Mouse (Mus musculus) lung, postnatal 0 days (tissue): ENCODE data around the gene Zfp366. TPM values are rescaled to one million over a fixed set of nuclear protein-coding genes. Genes with fewer than 3 reads are reported as not detected.
"Not testable (repeated sequence)": the region's sequence is repeated elsewhere in the genome, so short reads cannot be mapped to it uniquely, and the experiment has no call there.

ENCODE experiments used
- ATAC-seq: fragments of 200-750 bp; cut with Nextera tagmentation; 2 replicates; pipeline ENCODE4 v1.8.0; 2017; ENCODE audit warnings: moderate library complexity
- DNase-seq: peaks from one replicate; pipeline ENCODE4 v3.0.0-alpha.2; 2016; ENCODE audit warnings: low spot score
- H3K27ac ChIP-seq: fragments of 300-500 bp; sonication (generic); 2 replicates; pipeline ENCODE4 v1.5.1; 2014; ENCODE audit warnings: antibody characterized with exemption, mild to moderate bottlenecking, low read length, mixed read lengths
- H3K27me3 ChIP-seq: fragments of 300-500 bp; sonication (generic); replicated peaks from 2 replicates; pipeline ENCODE4 v1.6.1; 2014; ENCODE audit warnings: low read length, mixed read lengths; ENCODE audit not compliant: insufficient read depth
- H3K36me3 ChIP-seq: fragments of 300-500 bp; sonication (generic); 2 replicates; pipeline ENCODE4 v1.6.1; 2014; ENCODE audit warnings: low read length, mixed read lengths; ENCODE audit not compliant: insufficient read depth
- H3K4me1 ChIP-seq: fragments of 300-500 bp; sonication (generic); 2 replicates; pipeline ENCODE4 v1.6.1; 2014; ENCODE audit warnings: antibody characterized with exemption, low read depth, low read length, mixed read lengths; ENCODE audit not compliant: insufficient read depth
- H3K4me2 ChIP-seq: fragments of 300-500 bp; sonication (generic); replicated peaks from 2 replicates; pipeline ENCODE4 v1.6.1; 2014; ENCODE audit warnings: low read depth, mild to moderate bottlenecking, low read length, moderate library complexity, mixed read lengths
- H3K4me3 ChIP-seq: fragments of 300-500 bp; sonication (generic); 2 replicates; pipeline ENCODE4 v1.5.1; 2014; ENCODE audit warnings: low read depth, low read length
- H3K9ac ChIP-seq: fragments of 300-500 bp; sonication (generic); replicated peaks from 2 replicates; pipeline ENCODE4 v1.6.1; 2014; ENCODE audit warnings: low read depth, mild to moderate bottlenecking
- H3K9me3 ChIP-seq: fragments of 300-500 bp; sonication (generic); 2 replicates; pipeline ENCODE4 v1.6.1; 2016; ENCODE audit warnings: low read length, mixed read lengths
- CTCF ChIP-seq: IDR thresholded peaks from 2 replicates; pipeline ENCODE4 v1.5.1; 2016; ENCODE audit warnings: antibody characterized with exemption, mild to moderate bottlenecking
- EP300 ChIP-seq: IDR thresholded peaks from 2 replicates; pipeline ENCODE4 v1.6.1; 2016; ENCODE audit warnings: antibody characterized with exemption, mild to moderate bottlenecking, control low read depth
- WGBS: fragments of 180-500 bp; shearing (Covaris S2); extraction: QIAGEN DNeasy Blood & Tissue Kit; methylation state at CpG from one replicate; pipeline ENCODE4 v1.1.7; 2014; 5-methylcytosine and 5-hydroxymethylcytosine counted together
- polyA plus RNA-seq: library from polyadenylated mRNA; unstranded; fragments of >200 nt; fragmentation: Nextera tagmentation; extraction: Ambion mirVana; gene quantifications from 2 replicates; pipeline ENCODE4 v1.2.1, GENCODE M21; 2015

Zfp366 gene
- polyA plus RNA-seq, 1 experiment from 2014 or later: 1.6 TPM

DNA sequence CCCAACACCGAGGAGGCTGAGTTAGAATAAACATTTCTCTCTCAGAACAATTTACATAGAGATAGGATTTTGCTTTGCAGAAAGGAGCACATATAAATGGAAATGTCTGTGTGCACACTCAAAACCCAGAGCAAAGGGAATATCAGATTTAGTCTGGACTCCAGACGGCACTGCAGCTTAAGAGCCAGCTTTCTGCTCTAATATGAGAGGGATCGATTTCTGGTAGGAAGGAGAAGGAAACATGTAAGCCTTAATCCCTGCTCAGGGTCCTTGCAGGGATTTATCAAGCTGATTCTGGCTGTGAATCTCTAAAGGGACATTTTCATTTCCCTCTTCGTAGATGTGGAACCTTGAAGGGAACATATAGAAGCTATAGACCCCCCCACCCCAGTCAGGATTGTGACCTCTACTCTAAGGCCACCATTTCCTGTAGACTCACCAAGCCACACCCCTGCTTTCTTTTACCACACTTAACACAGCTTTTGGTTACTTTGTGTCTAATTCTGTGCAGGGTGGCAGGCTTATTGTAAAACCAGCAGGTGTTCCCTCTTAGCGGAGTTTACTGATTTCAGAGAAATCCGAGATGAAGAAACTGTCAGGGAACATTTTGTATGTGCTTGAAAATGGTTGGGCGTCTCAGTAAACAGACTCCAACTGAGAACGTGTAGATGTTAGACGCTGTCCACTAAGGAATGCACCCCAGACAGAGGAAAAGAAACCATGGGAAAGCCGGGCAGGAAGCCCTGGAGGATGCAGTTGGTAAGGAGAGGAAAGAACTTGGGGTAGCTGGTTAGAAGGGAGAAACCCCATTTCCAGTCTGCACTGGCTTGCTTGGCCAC lies 20.9 kb upstream of the Zfp366 start:
- Histone ChIP-seq H3K9ac (no peak overlapping the region), H3K27me3 (no peaks in the 10 kb centered on the region), H3K4me1 (no peaks in the 10 kb centered on the region), H3K4me2 (no peak overlapping the region), H3K9me3 (no peaks in the 10 kb centered on the region), H3K4me3 (no peak overlapping the region), H3K27ac (peak overlapping the region; percentile 32; the same call in 1 of the 2 replicates), H3K36me3 (no peaks in the 10 kb centered on the region)
- TF ChIP-seq EP300: peak; percentile 84
- TF ChIP-seq CTCF: no peak
- WGBS: 18% methylated on average over 10 of the region's 10 CpGs
- peak; percentile 71 for DNase-seq
- ATAC-seq: peak; percentile 71

DNA sequence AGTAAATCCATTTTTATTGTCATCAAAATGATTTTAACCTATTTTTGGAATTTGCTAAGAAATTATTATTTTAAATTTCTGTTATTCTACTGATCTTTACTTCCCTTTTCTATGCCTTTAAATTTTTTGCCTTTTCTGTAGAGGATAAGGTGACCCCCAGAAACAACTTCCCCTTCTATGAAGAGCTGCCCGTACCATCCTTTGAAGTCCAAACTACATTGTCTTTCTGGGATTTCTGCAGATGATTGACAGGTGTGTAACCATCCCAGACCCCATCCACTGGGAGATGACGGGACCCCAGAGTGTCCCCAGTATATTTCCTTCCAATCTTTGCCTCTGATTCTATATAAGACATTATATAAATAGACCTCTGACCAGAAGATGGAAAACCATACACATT lies 20.3 kb upstream of the Zfp366 start:
- Histone ChIP-seq H3K27ac (0 out of 2 replicates have a peak overlapping the region, but pooled peaks have one; percentile 32), H3K4me1 (no peaks in the 10 kb centered on the region), H3K36me3 (no peaks in the 10 kb centered on the region), H3K9ac (no peak overlapping the region), H3K9me3 (no peaks in the 10 kb centered on the region), H3K4me3 (no peak overlapping the region), H3K27me3 (no peaks in the 10 kb centered on the region), H3K4me2 (no peak overlapping the region)
- ATAC-seq (no peak), DNase-seq (no peak)
- 66% methylated on average over 2 of the region's 2 CpGs for WGBS
- TF ChIP-seq CTCF (no peak), EP300 (no peak)

DNA sequence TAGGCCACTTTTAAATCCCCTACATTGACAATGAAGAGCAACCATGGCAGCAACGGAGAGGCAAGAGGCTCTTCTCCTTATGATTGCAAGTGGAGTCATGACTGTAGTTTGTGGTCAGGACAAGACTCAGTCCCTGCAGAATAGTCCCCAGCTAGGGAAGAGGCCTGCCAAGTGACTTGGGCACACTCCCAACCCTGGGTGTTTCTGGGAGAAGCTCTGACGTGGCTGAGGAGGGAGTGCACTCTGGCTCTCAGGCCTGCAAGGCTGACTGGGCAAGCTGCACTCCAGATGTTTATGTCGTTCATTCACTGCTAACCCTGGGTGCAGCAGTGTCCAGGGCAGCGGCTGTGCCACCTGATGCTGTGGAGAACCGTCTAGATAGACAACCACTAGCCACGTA lies 15.2 kb upstream of the Zfp366 start:
- Histone ChIP-seq H3K4me3 (no peak overlapping the region), H3K9me3 (no peaks in the 10 kb centered on the region), H3K36me3 (no peaks in the 10 kb centered on the region), H3K4me1 (no peaks in the 10 kb centered on the region), H3K27ac (no peak overlapping the region), H3K9ac (no peak overlapping the region), H3K4me2 (no peak overlapping the region), H3K27me3 (no peaks in the 10 kb centered on the region)
- TF ChIP-seq EP300 (no peak), CTCF (no peak)
- WGBS: 62% methylated on average over 6 of the region's 6 CpGs
- peak; percentile 70 for DNase-seq
- ATAC-seq: peak; percentile 75

DNA sequence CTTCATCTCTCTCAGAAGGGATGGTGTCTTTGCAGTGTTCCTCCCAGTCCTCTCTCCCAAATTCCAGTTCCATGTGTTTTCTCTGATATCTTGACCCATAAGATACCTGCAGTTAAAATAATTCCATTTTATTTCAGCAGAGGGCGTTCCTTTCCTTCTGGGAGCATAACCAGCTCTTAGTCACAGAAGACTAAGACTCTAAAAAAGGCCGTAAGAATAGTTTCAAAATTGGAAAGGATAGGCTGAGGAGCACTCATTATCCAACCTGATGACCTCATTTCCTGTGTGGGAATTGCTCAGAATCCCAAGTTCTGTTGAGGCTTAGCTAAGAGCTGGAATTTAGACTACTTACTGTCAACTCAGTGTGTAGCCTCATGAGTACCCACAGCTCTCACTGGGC lies 14.3 kb upstream of the Zfp366 start:
- Histone ChIP-seq H3K27me3 (no peaks in the 10 kb centered on the region), H3K4me2 (no peak overlapping the region), H3K27ac (no peak overlapping the region), H3K9ac (no peak overlapping the region), H3K36me3 (no peaks in the 10 kb centered on the region), H3K9me3 (no peaks in the 10 kb centered on the region), H3K4me1 (no peaks in the 10 kb centered on the region), H3K4me3 (no peak overlapping the region)
- DNase-seq: peak; percentile 63
- 0 out of 2 replicates have a peak, but pooled peaks have one; percentile 32 for TF ChIP-seq EP300
- TF ChIP-seq CTCF: peak; percentile 69
- ATAC-seq: peak; percentile 18; the same call in 1 of the 2 replicates
- 27% methylated on average over 2 of the region's 2 CpGs for WGBS

DNA sequence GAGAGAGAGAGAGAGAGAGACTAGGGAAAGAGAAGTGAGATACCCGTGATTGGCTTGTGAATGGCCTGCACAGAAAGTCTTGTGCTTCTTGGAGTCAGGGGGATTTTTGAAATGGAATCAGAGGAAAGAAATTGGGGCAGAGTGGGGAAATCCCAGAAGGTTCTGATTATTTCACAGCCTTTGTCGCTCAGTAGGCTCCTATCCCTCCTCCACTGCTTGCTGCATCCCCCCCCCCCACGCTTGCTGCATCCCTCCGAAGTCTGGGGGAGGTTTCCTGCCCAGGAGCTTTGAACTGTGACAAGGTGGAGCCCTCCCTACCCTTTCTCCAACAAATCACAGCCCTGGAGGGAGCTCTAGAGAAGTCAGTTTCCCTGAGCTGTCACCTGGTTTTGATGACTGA lies 10.8 kb upstream of the Zfp366 start:
- DNase-seq (no peak), ATAC-seq (no peak)
- H3K27me3 ChIP-seq: no peaks in the 10 kb centered on the region
- H3K9me3 ChIP-seq: no peaks in the 10 kb centered on the region
- WGBS: 57% methylated on average over 4 of the region's 4 CpGs
- no peak overlapping the region for H3K27ac ChIP-seq
- no peak overlapping the region for H3K4me2 ChIP-seq
- TF ChIP-seq CTCF (no peak), EP300 (no peak)
- no peak overlapping the region for H3K9ac ChIP-seq
- H3K4me1 ChIP-seq: no peaks in the 10 kb centered on the region
- no peak overlapping the region for H3K4me3 ChIP-seq
- no peaks in the 10 kb centered on the region for H3K36me3 ChIP-seq

DNA sequence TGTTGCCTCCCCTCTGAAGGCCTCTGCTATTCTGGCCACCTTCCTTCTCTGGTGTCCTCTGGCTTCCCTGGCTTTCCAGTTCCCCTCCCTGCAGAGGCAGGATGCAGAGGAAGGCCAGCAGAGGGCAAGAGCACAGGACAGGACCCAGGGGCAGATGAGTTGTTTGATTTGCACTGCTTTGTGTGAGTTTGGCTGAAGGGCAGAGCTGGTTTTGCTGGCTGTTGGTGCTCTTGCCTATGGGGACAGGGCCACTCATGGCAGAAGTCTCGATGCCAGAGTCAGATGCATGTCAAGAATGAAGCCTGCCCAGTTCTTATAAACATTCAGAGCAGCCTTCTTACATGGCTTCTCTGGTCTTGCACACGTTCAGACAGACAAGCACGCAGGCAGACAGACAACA lies 1.8 kb upstream of the Zfp366 start:
- H3K27me3 ChIP-seq, DNase-seq, H3K27ac ChIP-seq, H3K9ac ChIP-seq, H3K36me3 ChIP-seq, H3K4me1 ChIP-seq, H3K9me3 ChIP-seq, H3K4me3 ChIP-seq, ATAC-seq, H3K4me2 ChIP-seq: not testable (repeated sequence)
- WGBS: 80% methylated on average over 3 of the region's 3 CpGs
